Mouse (Mus musculus) gastrocnemius, postnatal 14 days (tissue): ENCODE data around the gene Fyb2. TPM values are rescaled to one million over a fixed set of nuclear protein-coding genes. Genes with fewer than 3 reads are reported as not detected.

Experiments used
- DNase-seq: peaks from one replicate; pipeline ENCODE4 v3.0.0; 2021; ENCODE audit warnings: mixed read lengths
- intact Hi-C: fragments of 180-260 bp; cut with DNase I; formaldehyde crosslinking; loops from one replicate; pipeline ENCODE4 v1.15.1; 2025; ENCODE audit warnings: low total_unique reads
- total RNA-seq, 2 experiments: library from RNA; stranded (reverse); gene quantifications; 2 replicates each; pipeline ENCODE4 v1.2.3; 2021

Gene Fyb2
- total RNA-seq, 2 experiments from 2014 or later: 0.10 to 0.24 TPM

GRCm38 (mm10) chr4:104934997-104935396 is 21.7 kb downstream of the Fyb2 start:
- intact Hi-C loops: no loop called here
- no peak for DNase-seq

GRCm38 (mm10) chr4:104935436-104935835 is 22.2 kb downstream of the Fyb2 start:
- no peak for DNase-seq
- intact Hi-C loops: no loop called here

GRCm38 (mm10) chr4:104936011-104936410 is 22.8 kb downstream of the Fyb2 start:
- intact Hi-C loops: no loop called here
- no peak for DNase-seq

GRCm38 (mm10) chr4:104939535-104939934 is 26.3 kb downstream of the Fyb2 start:
- intact Hi-C loops: no loop called here
- no peak for DNase-seq

- intact Hi-C loops: no loop called here
- no peak for DNase-seq
Measured at GRCm38 (mm10) chr4:104941895-104942294, 28.6 kb downstream of the Fyb2 start.

- no peak for DNase-seq
- intact Hi-C loops: no loop called here
Measured at GRCm38 (mm10) chr4:104944482-104944881, 31.2 kb downstream of the Fyb2 start.

GRCm38 (mm10) chr4:104948886-104949285 is 35.6 kb downstream of the Fyb2 start:
- no peak for DNase-seq
- intact Hi-C loops: no loop called here

- intact Hi-C loops: no loop called here
Measured at GRCm38 (mm10) chr4:104949304-104949703, 36.0 kb downstream of the Fyb2 start.

GRCm38 (mm10) chr4:104951280-104951878 is 38.1 kb downstream of the Fyb2 start:
- intact Hi-C loops: no loop called here
- no peak for DNase-seq

More at GRCm38 (mm10) chr4:104949304-104949703, 36.0 kb downstream of the Fyb2 start:
- DNase-seq: no peak

- no peak for DNase-seq
- intact Hi-C loops: no loop called here
Measured at GRCm38 (mm10) chr4:104956691-104957090, 43.4 kb downstream of the Fyb2 start.

GRCm38 (mm10) chr4:104961431-104961830 is 48.2 kb downstream of the Fyb2 start:
- DNase-seq: no peak
- intact Hi-C loops: no loop called here

- intact Hi-C loops: no loop called here
- DNase-seq: no peak
Measured at GRCm38 (mm10) chr4:104972606-104973005, 59.4 kb downstream of the Fyb2 start.

GRCm38 (mm10) chr4:104975162-104975830 is 62.0 kb downstream of the Fyb2 start:
- no peak for DNase-seq
- intact Hi-C loops: no loop called here

- DNase-seq: no peak
- intact Hi-C loops: no loop called here
Measured at GRCm38 (mm10) chr4:104985960-104986632, 72.8 kb downstream of the Fyb2 start.

- intact Hi-C loops: no loop called here
- DNase-seq: no peak
Measured at GRCm38 (mm10) chr4:104987631-104988030, 74.4 kb downstream of the Fyb2 start.

GRCm38 (mm10) chr4:104988102-104988501 is 74.8 kb downstream of the Fyb2 start:
- intact Hi-C loops: no loop called here
- DNase-seq: no peak

GRCm38 (mm10) chr4:104988709-104989108 is 75.5 kb downstream of the Fyb2 start:
- intact Hi-C loops: no loop called here
- no peak for DNase-seq

- no peak for DNase-seq
Measured at GRCm38 (mm10) chr4:104990016-104990415, 76.8 kb downstream of the Fyb2 start.

GRCm38 (mm10) chr4:104990686-104991085 is 77.4 kb downstream of the Fyb2 start:
- DNase-seq: no peak
- intact Hi-C loops: no loop called here

More at GRCm38 (mm10) chr4:104990016-104990415, 76.8 kb downstream of the Fyb2 start:
- intact Hi-C loops: no loop called here

GRCm38 (mm10) chr4:104992271-104992670 is 79.0 kb downstream of the Fyb2 start:
- intact Hi-C loops: no loop called here
- DNase-seq: no peak
